Comparison of ENCODE assay signal across 10 mouse cellular contexts in genomic region chr3:37613722-37614121, GRCm38 (mm10). TPM values are rescaled to one million over a fixed set of nuclear protein-coding genes. Genes with fewer than 3 reads are reported as not detected.
DNase-seq lines count a peak whose midpoint lies in the region; ATAC-seq and TF ChIP-seq lines count a peak whose summit lies in the region.
"Had no signal": no experiment of that assay in that cellular context is flagged by ENCODE, and none has a peak within 500 bp of the region (broad histone marks: within the 10 kb centered on the region; RNA-seq: fewer than 3 reads in every experiment).

No protein-coding gene starts in this region.

- DNase-seq in right cerebral cortex, postnatal 10 days (ENCODE audit: low spot score in 2 of 2) = peak; percentile 28 to 32
- DNase-seq in right cerebral cortex, adult 2 months (ENCODE audit: low spot score in 2 of 2) = no peak
- DNase-seq in heart, adult 2 months = peak; percentile 53 to 58
- peak; percentile 58 for DNase-seq in kidney, adult 9 months
- no peak for DNase-seq in ovary, postnatal 36 days (ENCODE audit: low spot score)
- DNase-seq: cerebellum, adult 11-12 months had no signal

- H3K36me3 ChIP-seq in heart, adult 2 months (ENCODE audit: control insufficient read depth, insufficient read depth, low read length) = no peaks in the 10 kb centered on the region
- H3K36me3 ChIP-seq: limb, embryonic 12.5 days; neural tube, embryonic 13.5 days had no signal

- intact Hi-C loops in heart, adult 2 months (cut with DNase I) = no loop called here

- H3K79me2 ChIP-seq in heart, adult 2 months (replicated peaks; ENCODE audit: control insufficient read depth, insufficient read depth, low read length) = no peaks in the 10 kb centered on the region

- no peaks in the 10 kb centered on the region; the same call in 1 of the 2 replicates for H3K4me1 ChIP-seq in heart, adult 2 months (ENCODE audit: control insufficient read depth, insufficient read depth, low read length)
- H3K4me1 ChIP-seq: neural tube, embryonic 13.5 days had no signal

- TF ChIP-seq CTCF in heart, adult 2 months (IDR thresholded peaks at IDR 0.05) = no peak

- no peak overlapping the region for H3K9ac ChIP-seq in heart, adult 2 months (ENCODE audit: low read depth, low read length)
- H3K9ac ChIP-seq: limb, embryonic 12.5 days; neural tube, embryonic 13.5 days had no signal

- H3K27me3 ChIP-seq in heart, adult 2 months (ENCODE audit: control insufficient read depth, insufficient read depth, low read length) = no peaks in the 10 kb centered on the region
- H3K27me3 ChIP-seq: limb, embryonic 12.5 days; neural tube, embryonic 13.5 days had no signal

- 37% methylated on average over 10 of the region's 10 CpGs for WGBS in heart, adult 2 months

- no peak overlapping the region for H3K27ac ChIP-seq in heart, adult 2 months
- H3K27ac ChIP-seq: limb, embryonic 12.5 days; neural tube, embryonic 13.5 days had no signal

- 0 out of 2 replicates have a peak, but pooled peaks have one; percentile 51 for ATAC-seq in neutrophil, adult 5-6 weeks (ENCODE audit: extremely low read depth, insufficient number of reproducible peaks, low FRiP score, poor library complexity, severe bottlenecking)
- no peak for ATAC-seq in frontal cortex, adult (ENCODE audit: low TSS enrichment)

- peak; percentile 54; the same call in 1 of the 2 replicates for TF ChIP-seq EP300 in heart, adult 2 months (IDR thresholded peaks at IDR 0.05; ENCODE audit: insufficient read depth, low read depth, low read length)

- no peak overlapping the region for H3K4me3 ChIP-seq in heart, adult 2 months
- H3K4me3 ChIP-seq: limb, embryonic 12.5 days; neural tube, embryonic 13.5 days had no signal

- TF ChIP-seq POLR2A in heart, adult 2 months (IDR thresholded peaks at IDR 0.05; ENCODE audit: insufficient read depth, low read depth, low read length) = no peak

RNA-seq across cellular contexts. Expression of gene Spry1, which starts 26.0 kb away (rescaled TPM):
- total RNA-seq in heart, adult 2 months (2021) = 10 to 100 TPM; 20.7 to 28.8 TPM
- 34.6 and 38.1 TPM in 2 replicates for polyA plus RNA-seq in heart, adult 2 months (2012; rRNA removed)
- total RNA-seq in neutrophil, adult 5-6 weeks (2017) = 0.58 and 0.74 TPM in 2 replicates

Comparison
In these comparisons a context has a peak if more than half of its experiments do, and no peak if none do; other contexts are left out.
1. DNase-seq: peak in right cerebral cortex, postnatal 10 days (2 of 2), heart, adult 2 months (2 of 2) and kidney, adult 9 months (single experiment); none in right cerebral cortex, adult 2 months (0 of 2) and ovary, postnatal 36 days (single experiment).
2. RNA of gene Spry1, which starts 26.0 kb away (total RNA-seq): 20.7 to 28.8 TPM in heart, adult 2 months; 0.58 to 0.74 TPM in neutrophil, adult 5-6 weeks; every median in the first group is over 10 times any median in the second.